Mouse (Mus musculus): Measurements from ENCODE around the gene 1810010D01Rik. TPM values are rescaled to one million over a fixed set of nuclear protein-coding genes. Genes with fewer than 3 reads are reported as not detected.

The 1810010D01Rik gene
- not detected in 2 replicates for total RNA-seq (2015; ENCODE audit: low replicate concordance)
- total RNA-seq (2017; ENCODE audit: low replicate concordance): not detected in 2 replicates

DNA sequence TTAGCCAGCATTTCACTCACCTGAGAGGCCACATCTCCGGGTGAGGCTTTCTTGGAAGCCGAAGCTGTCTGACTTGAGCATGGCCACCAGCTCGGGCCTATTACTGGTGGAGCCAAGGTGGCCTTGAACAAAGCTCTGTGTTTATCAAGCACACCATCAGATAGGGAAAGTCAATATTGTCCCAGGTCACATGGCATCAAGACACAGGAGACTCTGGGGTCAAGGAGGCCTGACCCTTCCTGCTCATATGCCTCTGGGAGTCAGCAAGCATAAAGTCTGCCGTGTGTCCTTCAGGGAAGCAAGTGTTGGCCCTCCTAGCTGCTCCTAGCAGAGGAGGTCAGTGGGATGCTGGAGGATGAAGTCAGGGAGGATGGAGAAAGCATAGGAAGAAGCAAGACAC is at the start of gene 1810010D01Rik:
Gene 1810010D01Rik (minus strand): TSS at position 114 of the 400 bp plus-strand sequence.
- no peak for ATAC-seq (replicated peaks; ENCODE audit: low FRiP score, poor library complexity, severe bottlenecking)

DNA sequence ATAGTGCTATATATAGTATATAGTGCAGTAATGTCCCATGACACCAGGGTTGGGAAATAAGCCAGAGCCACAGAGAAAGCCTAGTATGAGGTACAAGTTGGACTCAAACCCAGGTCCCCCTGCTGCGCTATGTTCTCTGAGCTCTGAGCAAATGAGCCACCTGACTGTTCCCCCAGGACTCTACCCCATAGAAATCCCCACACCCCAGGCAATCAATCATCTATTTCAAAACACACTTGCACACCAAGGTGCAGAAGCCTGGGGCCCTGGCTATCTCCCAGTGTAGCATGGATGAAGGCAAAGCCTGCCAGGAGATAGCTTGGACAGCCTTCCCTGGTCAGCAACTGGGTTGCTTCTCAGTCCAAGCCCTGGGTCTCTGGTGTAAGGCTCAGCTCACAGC is 48.2 kb upstream of the 1810010D01Rik start:
- ATAC-seq (replicated peaks; ENCODE audit: low FRiP score, poor library complexity, severe bottlenecking): no peak

DNA sequence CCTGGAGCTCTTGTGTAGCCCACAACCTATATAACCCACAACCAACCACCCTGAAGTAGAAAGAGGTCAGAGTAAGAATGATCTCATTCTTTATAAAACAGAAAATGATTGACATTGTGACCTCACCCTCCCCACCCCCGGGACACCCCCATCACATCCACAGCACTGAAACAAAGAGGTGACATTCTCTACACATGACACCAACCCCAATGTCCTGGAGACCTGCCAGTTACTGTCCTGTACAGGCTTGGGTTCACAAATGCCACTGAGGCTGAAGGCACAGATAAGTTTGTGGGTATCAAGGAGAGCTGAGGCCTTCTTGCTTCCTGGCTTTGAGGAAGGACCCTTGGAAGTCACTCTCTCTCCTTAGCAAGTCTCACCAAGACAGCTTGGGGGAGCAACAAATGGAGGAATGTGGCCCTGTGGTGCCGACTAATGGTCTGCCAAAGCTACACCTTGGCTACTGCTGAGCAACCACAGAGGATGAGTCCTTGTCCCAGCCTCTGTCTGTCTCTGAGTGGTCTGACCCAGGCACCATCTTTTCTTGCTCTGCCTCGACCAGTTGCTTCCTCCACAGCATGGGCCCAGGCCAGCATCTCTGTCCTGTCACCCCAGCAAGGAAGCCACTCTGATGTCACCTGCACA is 46.2 kb upstream of the 1810010D01Rik start:
- no peak for ATAC-seq (replicated peaks; ENCODE audit: low FRiP score, poor library complexity, severe bottlenecking)

DNA sequence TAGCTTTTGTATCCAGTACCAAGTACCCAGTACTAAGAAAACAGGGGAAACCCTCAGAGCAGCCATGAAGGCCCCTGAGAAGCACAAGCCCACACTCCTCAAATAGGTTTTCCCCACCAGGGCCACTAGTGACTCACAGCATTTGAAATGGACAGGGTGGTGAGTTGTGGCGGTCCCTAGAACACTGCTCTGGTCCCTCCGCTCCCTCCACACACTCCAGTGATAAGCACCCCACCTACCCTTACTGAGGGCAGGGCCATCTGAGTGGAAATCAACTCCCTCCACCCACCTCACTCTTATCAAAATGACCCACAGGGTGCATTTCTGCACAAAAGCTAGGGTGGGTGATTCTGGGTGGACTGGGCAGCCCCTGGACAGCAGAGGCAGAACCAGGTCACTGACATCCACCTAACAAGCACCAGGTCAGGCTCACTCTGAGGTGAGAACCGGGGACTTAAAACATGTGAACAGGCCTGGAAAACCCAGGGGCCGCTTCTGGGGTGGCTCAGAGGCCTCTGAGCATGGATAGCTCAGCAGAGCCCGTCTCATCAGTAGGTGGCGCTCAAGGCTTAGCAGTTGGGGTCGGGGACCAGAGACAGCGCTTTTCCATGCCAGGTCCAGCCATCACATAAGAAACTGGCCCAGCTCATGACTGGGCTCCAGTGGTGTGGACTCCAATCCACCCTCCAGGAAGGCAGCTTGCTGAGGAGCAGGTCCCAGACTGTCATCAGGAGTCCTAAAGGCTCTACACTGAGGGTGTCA is 45.0 kb upstream of the 1810010D01Rik start:
- ATAC-seq (replicated peaks; ENCODE audit: low FRiP score, poor library complexity, severe bottlenecking): 0 out of 2 replicates have a peak, but pooled peaks have one; percentile 44

DNA sequence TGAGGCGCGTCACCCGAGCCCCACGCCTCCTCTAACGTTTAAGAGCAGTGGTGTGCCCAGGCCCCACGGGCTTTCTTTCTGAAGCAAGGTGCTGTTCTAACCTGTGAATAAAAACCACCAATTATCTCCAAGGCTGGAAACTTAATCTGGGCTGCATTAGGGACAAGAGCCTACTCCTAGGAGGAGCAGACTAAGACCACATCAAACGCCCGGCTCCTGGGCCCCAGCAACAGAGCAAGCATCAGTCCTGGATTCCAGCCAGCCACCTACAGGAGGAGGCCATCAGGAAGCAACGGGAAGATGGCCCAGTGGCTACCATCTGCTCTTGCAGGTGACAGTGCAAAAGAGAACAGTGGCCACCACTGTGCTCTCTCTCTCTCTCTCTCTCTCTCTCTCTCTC is 42.3 kb upstream of the 1810010D01Rik start:
- ATAC-seq (replicated peaks; ENCODE audit: low FRiP score, poor library complexity, severe bottlenecking): no peak

DNA sequence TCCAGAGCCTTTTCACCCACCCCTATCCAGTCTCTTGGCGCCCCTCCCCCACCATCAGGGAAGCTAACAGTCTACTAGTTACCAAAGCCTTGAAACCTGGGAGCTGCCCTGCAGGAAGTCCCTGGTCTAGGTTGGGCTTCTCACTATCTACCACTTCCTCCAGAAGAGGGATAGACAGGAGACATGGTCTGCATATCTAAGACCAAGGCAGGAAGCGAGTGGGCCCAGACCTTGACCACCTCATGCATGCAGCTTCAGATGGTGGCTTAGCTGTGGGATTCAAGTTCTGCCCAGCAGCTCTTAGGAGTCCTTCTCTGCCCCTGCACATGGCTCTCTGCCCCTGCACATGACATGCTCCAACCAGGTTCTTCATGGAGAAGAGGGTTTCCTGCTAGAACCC is 41.0 kb upstream of the 1810010D01Rik start:
- ATAC-seq (replicated peaks; ENCODE audit: low FRiP score, poor library complexity, severe bottlenecking): no peak

DNA sequence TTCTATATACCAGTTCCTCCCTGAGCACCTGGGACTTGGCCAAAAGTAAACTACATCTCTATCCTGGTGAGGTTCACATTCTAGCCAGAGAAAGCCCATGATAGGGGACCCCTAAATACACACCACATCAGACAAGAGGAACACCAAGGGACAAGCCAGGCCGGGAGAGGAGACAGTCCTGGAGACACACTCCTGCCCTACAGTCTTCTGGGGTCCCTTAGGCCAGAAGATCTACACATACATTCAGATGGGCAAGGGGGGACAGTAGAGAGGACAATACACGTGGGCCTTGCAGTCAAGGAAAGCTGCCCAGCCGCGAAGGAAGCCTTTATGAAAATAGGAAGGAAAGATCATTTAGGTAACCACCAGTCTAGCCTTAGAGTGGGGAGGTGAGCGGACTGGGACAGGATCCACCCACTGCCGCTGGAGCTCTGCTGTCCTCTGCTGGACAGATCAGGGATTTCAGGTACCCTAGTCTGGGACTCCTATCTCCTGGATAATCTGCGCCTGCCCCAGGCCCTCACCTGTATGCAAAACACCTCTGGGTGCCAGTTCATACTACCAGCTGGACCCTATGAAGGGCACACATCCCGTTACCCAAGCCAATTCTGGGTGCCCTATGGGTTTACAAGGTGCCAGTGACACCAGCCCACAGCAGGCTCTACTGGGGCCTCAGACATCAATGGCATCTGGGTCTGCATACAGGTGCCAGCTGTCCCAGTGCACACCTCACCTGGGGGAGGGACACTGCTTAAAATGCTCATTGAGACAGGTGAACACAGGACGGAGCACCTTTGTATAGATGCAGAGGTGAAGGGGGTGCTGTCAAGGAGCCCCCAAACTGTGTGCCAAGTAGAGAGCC is 35.2 kb upstream of the 1810010D01Rik start:
- peak; percentile 43; the same call in 1 of the 2 replicates for ATAC-seq (replicated peaks; ENCODE audit: low FRiP score, poor library complexity, severe bottlenecking)

DNA sequence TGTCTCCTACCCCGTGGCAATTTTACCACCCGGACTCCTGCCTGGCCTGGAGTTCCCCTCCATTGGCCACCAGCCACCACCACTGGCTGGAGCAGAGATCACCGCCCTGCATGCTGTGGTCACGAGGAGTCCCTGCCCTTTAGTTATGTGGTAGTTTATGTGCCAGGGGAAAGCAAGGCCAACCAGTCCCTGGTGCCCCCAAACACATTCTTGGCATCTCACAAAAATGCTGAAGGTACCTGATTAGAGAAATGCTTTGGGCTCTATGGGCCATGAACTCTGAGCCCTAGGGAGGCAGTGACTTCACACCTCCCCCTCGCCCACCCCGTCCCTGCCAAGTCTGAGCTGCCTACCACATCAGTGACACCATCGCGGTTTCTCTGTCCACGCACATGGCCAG is 34.1 kb upstream of the 1810010D01Rik start:
- no peak for ATAC-seq (replicated peaks; ENCODE audit: low FRiP score, poor library complexity, severe bottlenecking)

DNA sequence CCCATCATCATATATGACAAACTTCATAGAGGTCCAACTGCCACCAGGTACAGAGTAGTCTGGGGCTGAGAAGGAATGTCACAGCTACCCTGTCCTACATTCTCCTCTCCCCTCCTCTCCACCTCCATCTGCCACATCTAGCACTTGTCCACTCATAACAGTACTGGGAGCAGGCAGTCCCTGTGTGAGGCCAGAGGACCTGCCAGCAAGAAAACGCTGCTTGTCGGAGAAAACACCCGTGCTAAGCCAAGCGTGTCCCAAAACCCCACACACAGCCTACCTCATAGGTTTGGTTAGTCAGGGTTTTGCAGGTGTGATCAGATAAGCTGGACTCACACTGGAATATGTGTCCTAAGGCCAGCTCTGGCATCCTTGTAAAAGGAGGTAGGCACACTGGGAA is 33.0 kb upstream of the 1810010D01Rik start:
- ATAC-seq (replicated peaks; ENCODE audit: low FRiP score, poor library complexity, severe bottlenecking): no peak

DNA sequence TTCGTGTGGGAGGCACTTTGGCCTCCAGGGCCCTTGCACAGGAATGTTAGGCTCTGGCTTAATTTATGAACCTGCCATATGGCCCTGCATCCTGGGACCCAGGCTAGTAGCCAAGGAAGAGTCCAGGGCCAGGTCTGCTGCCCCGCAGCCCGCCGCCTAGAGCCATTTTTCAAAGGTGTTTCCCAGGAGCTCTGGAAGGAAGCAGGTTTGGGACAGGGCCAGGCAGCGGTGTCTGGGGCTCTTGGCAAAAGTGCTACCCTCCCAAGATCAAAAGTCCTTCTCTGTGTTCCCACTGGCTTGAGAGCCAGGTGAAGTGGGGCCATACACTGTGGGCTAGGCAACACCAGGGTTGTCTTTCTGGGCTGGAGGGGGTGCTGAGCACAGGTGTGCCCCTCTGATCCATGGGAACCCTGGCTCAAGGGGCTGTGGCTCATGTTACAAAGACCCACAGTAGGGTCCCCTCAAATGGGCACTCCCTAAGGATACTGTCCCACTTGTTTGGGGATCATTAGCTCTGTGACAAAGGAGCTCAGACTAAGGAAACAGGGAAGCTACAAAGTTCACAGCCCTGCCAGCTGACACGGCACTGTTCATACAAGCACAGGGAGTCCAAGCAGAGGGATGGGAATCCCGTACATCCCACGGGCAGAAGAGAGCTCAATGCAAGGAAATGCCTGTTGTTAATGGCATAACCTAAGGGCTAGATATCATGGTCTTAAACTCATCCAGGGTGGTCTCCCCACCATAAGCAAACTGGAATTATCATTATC is 32.0 kb upstream of the 1810010D01Rik start:
- no peak for ATAC-seq (replicated peaks; ENCODE audit: low FRiP score, poor library complexity, severe bottlenecking)

DNA sequence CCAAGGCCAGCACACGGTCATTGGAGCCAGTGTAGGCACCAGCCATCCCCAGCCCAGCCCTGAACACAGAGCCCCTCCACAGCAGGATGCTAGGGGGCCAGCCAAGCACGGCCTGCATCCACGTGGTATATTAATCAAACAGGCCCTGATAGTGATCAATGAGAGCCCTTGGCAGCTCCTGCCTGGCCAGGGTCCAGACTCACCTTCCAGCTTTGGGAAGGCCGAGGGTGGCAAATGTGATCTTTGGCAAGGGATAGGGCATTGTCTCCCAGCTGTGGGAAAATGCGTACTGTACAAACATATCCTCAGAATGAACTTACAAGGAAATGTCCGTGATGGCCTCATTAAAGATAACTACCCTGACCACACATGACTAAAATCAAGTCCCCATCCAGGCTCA is 31.2 kb upstream of the 1810010D01Rik start:
- no peak for ATAC-seq (replicated peaks; ENCODE audit: low FRiP score, poor library complexity, severe bottlenecking)

DNA sequence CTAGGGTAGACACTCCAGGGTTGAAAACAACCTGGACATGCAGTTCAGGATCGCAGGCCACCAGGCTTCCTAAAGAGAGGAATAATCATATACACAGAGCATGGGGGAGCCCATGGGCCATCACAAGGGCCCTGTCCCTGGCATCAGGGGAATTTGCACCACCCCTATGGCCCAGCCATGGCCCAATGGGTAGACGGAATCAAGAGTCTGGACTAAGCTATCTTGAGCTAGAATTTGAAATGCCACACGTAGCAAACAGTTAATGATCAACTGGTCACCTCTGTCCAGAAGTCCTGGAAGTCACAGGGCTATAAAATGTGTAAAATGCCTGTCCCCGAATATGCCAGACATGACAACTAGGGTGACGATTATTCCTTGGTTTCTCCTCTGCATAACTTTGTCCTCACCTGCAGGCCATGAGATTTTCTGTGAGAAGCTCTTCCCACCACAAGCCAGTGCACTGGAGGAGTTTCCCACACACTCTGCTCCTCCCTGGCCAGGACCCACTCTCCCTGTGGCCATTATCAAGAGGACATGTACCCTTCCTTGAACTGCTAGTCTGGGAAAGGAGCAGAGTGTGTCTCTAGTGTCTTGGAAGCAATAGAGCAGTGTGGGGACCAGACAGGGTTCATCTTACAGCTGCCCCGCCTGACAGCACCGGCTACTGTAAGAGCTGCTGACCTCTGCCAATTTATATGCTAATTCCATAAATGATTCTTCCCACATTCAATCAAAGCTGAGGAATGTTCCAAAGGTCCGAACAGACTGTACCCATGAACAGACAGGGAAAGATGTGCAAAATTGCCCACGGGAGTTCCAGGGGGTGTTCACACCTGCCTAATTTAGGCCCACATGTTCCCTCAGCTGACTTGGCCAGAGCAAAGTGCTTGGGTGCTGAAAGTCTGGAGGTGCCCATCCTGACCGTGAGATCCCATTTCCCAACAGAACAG is 27.2 kb upstream of the 1810010D01Rik start:
- no peak for ATAC-seq (replicated peaks; ENCODE audit: low FRiP score, poor library complexity, severe bottlenecking)

DNA sequence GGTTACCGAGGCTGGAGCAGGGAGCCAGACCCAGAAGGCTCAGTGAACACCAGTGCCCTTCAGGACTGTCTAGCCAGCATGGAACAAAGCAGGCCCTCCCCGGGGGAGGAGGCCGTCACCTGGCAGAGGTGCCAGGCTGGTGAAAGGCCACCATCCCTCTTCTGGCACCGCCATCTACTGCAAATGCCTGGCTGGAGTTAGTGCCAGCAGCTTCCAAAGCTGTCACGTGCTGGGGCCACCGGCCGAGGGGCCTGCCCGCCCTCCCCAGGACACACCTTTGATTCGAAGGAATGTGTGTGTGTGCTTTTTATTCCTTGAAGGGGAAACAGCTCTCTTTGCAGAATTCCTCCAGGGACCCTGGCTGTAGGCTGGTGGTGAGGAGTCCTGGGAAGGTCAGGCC is 23.7 kb upstream of the 1810010D01Rik start:
- no peak for ATAC-seq (replicated peaks; ENCODE audit: low FRiP score, poor library complexity, severe bottlenecking)

DNA sequence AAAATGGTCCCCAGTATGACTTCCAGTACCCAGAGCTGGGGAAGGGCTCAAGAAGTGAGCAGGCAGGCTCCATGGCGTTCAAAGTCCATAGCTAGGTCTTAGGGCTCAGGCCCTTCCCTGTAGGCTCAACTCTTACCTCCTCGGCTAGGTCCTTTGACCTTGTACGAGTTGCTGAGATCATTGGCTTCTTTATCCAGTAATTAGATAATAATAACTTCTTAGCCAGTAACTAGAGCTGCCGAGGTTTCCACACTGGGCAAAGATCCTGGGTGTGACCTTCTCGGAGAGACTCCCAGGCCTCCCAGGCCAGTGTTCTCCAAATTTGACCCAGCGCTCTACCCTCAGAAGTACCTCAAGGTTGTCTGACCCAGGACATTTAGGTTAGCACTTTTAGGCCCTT is 18.7 kb upstream of the 1810010D01Rik start:
- no peak for ATAC-seq (replicated peaks; ENCODE audit: low FRiP score, poor library complexity, severe bottlenecking)

DNA sequence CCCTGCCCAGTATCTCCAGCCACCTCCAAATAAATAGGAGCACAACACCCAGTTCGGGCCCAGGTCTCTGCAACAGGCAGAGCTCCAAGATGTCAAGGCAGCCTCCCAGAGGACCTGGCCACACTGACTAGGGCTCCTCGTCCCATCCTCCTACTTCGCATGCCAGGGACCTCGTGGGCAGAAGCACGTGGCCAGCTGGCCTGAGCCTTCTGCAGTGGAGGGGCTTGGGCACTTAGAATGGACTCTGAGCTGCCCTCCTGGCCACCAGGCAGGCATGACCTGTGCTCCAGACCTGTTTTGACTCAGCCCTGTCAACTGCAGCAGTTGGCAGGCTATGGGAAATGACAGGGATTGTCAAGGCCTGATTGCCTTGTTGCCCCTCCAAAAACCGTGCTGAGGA is 17.7 kb upstream of the 1810010D01Rik start:
- no peak for ATAC-seq (replicated peaks; ENCODE audit: low FRiP score, poor library complexity, severe bottlenecking)

DNA sequence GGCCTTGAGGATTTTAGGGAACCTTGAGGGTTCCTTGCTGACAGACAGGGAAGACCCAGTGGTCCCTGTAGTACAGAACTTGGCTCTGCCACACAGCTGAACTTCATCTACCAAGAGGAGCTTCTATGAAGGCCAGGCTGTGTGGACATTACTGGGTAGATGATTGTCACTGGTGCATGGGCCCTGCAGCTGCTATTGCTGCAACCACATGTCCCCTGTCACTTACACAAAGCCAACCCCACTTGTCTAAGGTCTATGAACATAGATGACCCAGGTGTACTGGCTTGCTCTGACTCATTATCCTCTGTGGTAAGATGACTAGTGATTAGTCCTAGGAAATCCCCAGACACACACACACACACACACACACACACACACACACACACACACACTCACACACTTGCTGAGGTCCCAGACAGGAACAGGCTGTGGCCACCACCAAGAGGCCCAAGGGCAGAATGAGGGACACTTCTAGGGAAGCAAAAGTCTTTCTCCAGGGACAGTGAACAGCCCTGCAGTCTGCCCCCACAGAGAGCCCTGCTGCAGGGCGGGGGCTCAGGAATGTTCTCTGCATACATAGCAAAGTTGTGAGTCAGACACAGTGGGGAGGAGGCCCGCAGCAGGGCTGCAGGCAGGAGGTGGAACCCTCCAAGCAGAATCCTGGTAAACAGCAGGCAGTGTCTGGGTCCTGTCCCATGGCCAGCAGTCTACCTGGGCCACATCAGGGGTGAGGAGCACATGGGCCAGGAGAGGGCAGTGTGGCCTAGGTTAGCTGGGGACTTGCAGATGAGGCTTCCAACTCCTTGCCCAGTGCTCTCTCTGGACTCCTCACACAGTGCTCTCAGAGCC is 14.1 kb upstream of the 1810010D01Rik start:
- ATAC-seq (replicated peaks; ENCODE audit: low FRiP score, poor library complexity, severe bottlenecking): no peak

DNA sequence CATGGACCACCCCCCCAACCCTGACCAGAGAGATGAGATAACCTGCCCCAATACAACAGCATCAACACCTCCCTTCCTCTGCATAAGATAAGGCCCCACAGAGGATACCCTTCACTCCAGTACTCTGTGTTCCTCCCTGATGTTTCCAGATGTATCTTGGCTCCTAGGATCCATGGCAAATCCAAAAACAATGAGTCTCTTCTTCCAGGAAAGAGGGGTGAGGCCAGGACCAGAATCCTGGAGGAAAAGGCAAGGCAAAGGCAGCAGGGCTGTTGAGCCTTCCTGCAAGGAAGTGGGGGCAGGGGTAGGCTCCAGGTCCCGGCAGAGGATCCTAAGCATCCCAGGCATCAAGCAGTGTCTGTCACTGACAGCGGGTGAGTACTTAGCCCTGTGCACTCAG is 13.4 kb upstream of the 1810010D01Rik start:
- no peak for ATAC-seq (replicated peaks; ENCODE audit: low FRiP score, poor library complexity, severe bottlenecking)

DNA sequence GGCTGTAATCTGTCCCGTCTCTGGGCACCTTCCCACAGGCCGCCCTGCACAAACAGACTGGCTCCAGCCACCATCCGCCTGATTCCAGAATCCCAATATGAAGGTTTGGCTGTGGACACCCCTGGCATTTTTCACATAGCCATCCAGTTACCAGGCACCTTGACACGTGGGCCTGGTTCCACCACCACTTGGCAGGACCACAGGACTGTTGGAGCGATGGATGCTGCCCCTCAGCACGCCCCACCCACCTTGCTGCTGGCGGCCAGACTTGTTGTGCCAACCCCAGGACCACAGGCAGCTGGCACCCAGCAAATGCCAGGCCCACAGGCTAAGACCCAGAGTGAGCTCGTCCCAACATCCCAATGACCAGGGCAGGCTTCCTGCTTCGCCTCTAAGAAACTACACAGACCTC is 11.5 kb upstream of the 1810010D01Rik start:
- ATAC-seq (replicated peaks; ENCODE audit: low FRiP score, poor library complexity, severe bottlenecking): no peak

All from erythroblast, adult 5-6 weeks (primary cell).